Mouse (Mus musculus) erythroblast, embryonic 14.5 days (primary cell): ENCODE measurements around the gene B9d2. TPM values are rescaled to one million over a fixed set of nuclear protein-coding genes. Genes with fewer than 3 reads are reported as not detected.
A peak's percentile ranks its signal among the peaks of the same experiment; 100 is the strongest.
"Not testable (repeated sequence)": the region's sequence is repeated elsewhere in the genome, so short reads cannot be mapped to it uniquely, and the experiment has no call there.

Experiments
- H3K27me3 ChIP-seq: 2 replicates; pipeline ENCODE4 v1.6.1; 2012; ENCODE audit warnings: inconsistent platforms; ENCODE audit not compliant: control insufficient read depth
- H3K36me3 ChIP-seq: 2 replicates; pipeline ENCODE4 v1.6.1; 2012; ENCODE audit warnings: mild to moderate bottlenecking, inconsistent platforms; ENCODE audit not compliant: control insufficient read depth
- H3K4me1 ChIP-seq: 2 replicates; pipeline ENCODE4 v1.6.1; 2012; ENCODE audit warnings: inconsistent platforms; ENCODE audit not compliant: control insufficient read depth
- H3K4me3 ChIP-seq: replicated peaks from 2 replicates; pipeline ENCODE3; 2012; ENCODE audit warnings: moderate library complexity, mild to moderate bottlenecking, inconsistent platforms
- H3K9me3 ChIP-seq: 2 replicates; pipeline ENCODE4 v1.6.1; 2012; ENCODE audit warnings: low read length, inconsistent platforms, mixed read lengths; ENCODE audit not compliant: control insufficient read depth
- GATA1 ChIP-seq: IDR thresholded peaks from 2 replicates; pipeline ENCODE4 v1.6.1; 2012; ENCODE audit warnings: low read length, inconsistent platforms, mixed read lengths
- TAL1 ChIP-seq: IDR thresholded peaks from 3 replicates; pipeline ENCODE4 v1.6.1; 2012; ENCODE audit warnings: low read length, inconsistent platforms, mixed read lengths
- polyA plus RNA-seq: library from polyadenylated mRNA; stranded (reverse); fragments of >175 nt; gene quantifications from 2 replicates; pipeline ENCODE4 v1.2.3, GENCODE M21; 2012

B9d2 gene
- polyA plus RNA-seq, 1 experiment: 4.8 TPM

DNA sequence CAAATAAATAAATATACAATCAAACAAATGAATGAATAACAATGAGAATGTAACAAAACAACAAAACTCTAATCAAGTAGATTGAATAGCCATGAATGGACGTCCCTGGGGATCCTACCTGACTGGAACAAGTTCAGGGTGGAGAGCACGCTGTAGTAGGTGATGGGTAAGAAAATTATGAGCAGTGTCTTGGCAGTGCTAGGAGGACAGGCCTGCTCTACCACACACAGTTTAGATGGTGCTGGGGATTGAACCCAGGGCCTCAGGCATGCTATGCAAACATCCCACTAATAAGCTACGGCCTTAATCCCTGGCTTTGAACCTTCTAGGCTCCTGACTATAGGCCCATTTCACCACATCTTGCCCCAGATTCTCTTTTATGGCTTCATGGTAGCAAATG is 36.9 kb downstream of the B9d2 start:
- Histone ChIP-seq H3K4me3 (peak overlapping the region; percentile 76), H3K9me3 (no peaks in the 10 kb centered on the region), H3K36me3 (peaks cover 78% of the 10 kb centered on the region), H3K27me3 (no peaks in the 10 kb centered on the region), H3K4me1 (peaks cover 41% of the 10 kb centered on the region)
- TF ChIP-seq GATA1 (no peak), TAL1 (no peak)

DNA sequence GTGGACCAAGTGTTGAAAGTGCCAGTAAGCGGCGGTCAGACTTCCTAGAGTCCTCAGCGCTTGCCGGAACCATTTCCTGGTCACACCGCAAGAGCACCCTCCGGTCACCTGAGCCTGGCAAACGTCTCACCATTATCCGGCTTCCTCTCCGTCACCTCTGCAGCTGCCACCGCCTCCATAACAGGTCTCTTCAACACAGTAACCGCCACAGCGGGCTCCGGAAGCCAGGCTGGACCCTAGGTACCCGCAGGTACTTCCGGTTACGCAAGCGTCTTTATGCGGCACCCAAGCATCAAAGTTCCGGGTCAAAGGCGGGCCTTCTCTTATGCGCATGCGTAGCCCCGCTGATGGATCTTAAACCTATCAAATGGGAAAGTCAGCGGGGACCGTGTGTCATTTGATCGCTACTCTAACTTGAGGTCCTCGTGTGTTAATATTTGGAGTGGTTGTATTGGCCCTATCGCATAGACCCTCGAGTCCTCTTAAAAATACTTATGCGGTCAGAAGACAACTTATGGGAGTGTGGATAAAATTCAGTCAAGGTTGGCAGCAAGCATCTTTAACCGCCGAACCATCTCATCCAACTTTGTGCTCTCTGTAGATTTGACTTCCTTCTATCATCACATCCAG is 38.3 kb downstream of the B9d2 start, which contains the start of gene Ccdc97:
Gene Ccdc97, minus strand, starts transcription at position 301 of the 630 bp plus-strand sequence.
- peaks cover 78% of the 10 kb centered on the region for H3K36me3 ChIP-seq
- TF ChIP-seq TAL1 (no peak), GATA1 (no peak)
- H3K9me3 ChIP-seq: no peaks in the 10 kb centered on the region
- H3K4me1 ChIP-seq: peaks cover 48% of the 10 kb centered on the region
- no peaks in the 10 kb centered on the region for H3K27me3 ChIP-seq
- H3K4me3 ChIP-seq: peak within 1 kb of the TSS; percentile 76

DNA sequence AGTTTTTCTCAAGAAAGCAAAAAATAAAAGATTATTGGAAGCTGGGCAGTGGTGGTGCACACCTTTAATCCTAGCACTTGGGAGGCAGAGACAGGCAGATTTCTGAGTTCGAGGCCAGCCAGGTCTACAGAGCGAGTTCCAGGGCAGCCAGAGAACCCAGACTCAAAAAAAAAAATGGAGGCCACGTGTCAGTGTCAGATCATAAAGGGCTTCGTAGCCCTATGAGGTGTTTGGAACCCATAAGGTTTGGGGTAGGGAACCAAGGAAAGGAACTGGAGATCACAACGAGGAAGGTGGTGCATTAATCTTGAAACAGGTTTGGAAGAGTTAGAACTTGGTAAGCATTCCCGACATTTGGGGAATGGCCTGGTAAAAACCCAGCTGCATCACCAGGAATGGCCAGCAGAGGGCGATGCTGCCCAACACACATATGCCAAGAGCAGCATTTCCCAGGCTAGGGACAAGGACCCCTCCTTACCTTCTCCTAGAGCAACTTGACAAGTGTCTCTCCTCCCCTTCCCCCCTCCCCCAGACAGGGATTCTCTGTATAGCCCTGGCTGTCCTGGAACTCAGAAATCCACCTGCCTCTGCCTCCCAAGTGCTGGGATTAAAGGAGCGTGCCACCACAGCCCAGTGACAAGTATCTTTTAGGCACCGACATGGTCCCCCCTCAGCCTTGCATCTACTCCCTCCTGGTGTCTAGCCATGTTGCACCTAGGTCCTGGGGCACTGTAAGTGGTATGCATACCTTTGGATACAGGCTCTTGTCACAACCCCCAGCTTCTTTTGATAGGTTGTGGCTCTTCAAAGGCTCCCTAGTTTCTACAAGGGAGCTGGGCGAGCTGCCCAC is 39.4 kb downstream of the B9d2 start:
- Histone ChIP-seq H3K36me3 (peaks cover 78% of the 10 kb centered on the region), H3K9me3 (no peaks in the 10 kb centered on the region), H3K4me1 (peaks cover 50% of the 10 kb centered on the region), H3K4me3 (no peak overlapping the region), H3K27me3 (no peaks in the 10 kb centered on the region; the same call in 1 of the 2 replicates)
- TF ChIP-seq GATA1: no peak
- no peak for TF ChIP-seq TAL1

DNA sequence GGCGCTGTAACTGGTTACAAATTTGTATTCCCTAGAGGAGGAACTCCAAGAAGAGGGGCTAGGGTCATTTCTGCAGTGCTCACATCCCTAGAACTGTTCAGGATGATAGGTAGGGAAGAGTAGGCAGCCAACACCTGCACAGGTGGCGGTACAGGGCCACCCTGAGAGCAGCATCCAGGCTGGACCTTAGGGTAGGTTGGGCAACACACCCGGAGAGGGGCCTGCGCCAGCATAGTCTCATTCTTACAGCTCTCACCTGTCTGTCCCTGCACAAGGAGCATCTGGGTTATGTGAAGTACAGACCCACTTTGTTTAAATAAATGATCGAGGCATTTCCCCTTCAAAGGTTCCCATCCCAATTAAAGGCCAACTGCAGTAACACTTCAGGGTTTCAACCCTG is 40.2 kb downstream of the B9d2 start:
- Histone ChIP-seq H3K4me3 (no peak overlapping the region), H3K27me3 (no peaks in the 10 kb centered on the region; the same call in 1 of the 2 replicates), H3K36me3 (peaks cover 78% of the 10 kb centered on the region), H3K4me1 (peaks cover 50% of the 10 kb centered on the region), H3K9me3 (no peaks in the 10 kb centered on the region)
- TF ChIP-seq TAL1: no peak
- TF ChIP-seq GATA1: no peak

DNA sequence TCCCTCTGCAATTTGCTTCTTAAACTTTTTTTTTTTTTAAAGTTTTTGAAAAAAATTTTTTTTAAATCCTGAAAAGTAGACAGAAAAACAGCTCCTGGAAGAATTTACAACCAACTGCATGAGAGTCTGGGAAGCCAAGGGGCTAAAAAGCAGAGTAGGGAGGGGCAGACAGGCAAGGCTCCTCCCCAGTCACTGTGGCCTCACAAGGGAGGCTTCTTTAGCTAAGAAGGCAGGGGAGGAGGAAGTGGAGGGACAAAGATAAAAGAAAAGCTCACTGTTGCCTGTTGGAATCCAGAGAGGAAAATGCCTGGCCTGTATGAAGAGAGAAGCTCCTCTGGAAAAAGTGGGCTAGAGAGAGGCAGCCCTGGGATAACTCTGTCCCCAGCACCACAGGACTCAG is 41.2 kb downstream of the B9d2 start:
- Histone ChIP-seq H3K4me1 (peaks cover 48% of the 10 kb centered on the region), H3K36me3 (peaks cover 78% of the 10 kb centered on the region)
- not testable (repeated sequence) for H3K9me3 ChIP-seq, H3K4me3 ChIP-seq, H3K27me3 ChIP-seq

DNA sequence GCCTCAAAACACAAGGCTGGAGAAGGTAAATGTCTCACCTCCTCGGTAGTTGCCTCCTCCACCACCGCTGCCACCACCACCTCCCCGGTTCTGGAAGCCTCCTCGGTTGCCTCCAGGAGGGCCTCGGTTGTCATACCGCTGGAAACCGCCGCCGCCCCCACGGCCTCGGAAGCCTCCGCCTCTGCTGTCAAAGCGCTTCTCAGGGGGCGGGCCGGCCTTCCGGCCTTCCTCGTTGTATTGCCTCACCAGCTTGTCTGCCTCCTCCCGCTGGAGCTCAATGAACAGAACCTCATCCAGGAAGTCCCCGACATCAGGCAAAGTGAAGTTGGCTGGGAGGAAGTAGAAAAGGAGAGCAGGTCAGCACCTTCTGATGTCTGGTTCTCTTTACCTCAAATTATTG is 45.3 kb downstream of the B9d2 start:
- no peak overlapping the region for H3K4me3 ChIP-seq
- peaks cover 18% of the 10 kb centered on the region for H3K4me1 ChIP-seq
- H3K27me3 ChIP-seq: no peaks in the 10 kb centered on the region; the same call in 1 of the 2 replicates
- H3K36me3 ChIP-seq: peaks cover 98% of the 10 kb centered on the region
- TF ChIP-seq TAL1: no peak
- TF ChIP-seq GATA1: no peak
- no peaks in the 10 kb centered on the region for H3K9me3 ChIP-seq

DNA sequence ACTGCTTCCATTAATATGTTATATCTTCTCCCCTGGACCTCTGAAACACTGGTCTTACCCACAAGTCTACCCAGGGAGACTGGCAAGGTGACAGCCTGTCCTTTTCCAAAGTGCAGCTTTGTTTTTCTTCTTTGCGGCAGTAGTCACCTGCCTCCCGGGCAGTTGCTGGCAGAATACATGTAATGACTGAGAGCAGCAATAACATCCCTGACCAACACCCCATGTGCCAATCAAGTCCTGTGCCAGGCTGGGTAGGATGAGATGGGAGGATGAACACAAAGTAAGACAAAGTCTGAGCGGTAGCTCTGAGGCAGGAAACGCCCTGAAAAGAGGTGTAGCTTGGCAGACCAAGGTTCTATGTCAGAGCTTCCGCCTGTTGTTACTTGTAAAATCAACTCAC is 47.2 kb downstream of the B9d2 start:
- TF ChIP-seq GATA1 (no peak), TAL1 (no peak)
- Histone ChIP-seq H3K9me3 (no peaks in the 10 kb centered on the region), H3K27me3 (no peaks in the 10 kb centered on the region; the same call in 1 of the 2 replicates), H3K4me3 (no peak overlapping the region), H3K4me1 (peaks cover 6% of the 10 kb centered on the region), H3K36me3 (peaks cover 99% of the 10 kb centered on the region)

DNA sequence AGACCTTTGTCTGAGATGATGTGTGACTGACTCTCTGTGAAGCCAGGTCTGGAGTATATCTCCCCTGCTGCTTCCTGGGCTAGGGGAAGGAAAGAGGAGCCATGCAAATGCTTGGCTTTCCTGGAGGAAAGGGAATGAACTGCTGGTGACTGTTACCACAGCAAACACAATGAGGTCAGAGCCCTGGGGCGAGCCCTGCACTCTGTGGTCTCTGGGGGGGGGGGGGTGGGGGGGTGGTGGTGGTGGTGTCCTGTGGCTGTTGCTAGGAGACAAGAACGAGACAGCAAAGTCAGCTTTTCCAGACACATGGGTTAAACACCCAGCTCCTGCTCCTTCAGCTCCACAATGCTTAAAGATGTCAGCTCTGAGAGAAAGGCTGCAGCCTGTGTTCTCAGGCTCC is 48.8 kb downstream of the B9d2 start:
- Histone ChIP-seq H3K27me3 (no peaks in the 10 kb centered on the region; the same call in 1 of the 2 replicates), H3K4me1 (peaks cover 3% of the 10 kb centered on the region), H3K4me3 (no peak overlapping the region), H3K36me3 (peaks cover 99% of the 10 kb centered on the region), H3K9me3 (no peaks in the 10 kb centered on the region)
- no peak for TF ChIP-seq TAL1

DNA sequence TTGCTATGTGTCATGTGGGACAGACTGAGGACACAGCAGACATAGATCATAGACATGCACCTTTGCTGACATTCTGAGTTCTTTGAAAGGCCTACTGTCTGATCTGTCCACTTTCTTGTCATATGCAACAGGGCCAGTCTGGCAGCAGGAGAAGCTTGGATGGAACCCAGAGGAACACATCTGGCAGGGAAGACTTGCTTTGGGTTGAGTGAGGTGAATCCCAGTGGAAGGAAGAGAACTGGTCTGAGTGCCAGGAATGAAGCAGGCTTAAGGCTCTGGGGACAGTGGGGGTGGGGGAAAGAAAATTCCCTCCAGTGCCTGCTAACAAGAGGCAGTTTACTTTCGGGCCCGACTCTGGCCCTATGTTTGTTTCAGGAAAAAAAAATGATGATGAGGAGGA is 49.3 kb downstream of the B9d2 start:
- Histone ChIP-seq H3K36me3 (peaks cover 99% of the 10 kb centered on the region), H3K9me3 (no peaks in the 10 kb centered on the region), H3K4me1 (peaks cover 5% of the 10 kb centered on the region), H3K27me3 (no peaks in the 10 kb centered on the region), H3K4me3 (no peak overlapping the region)
- no peak for TF ChIP-seq GATA1
- no peak for TF ChIP-seq TAL1
